Mouse (Mus musculus) kidney, adult 18-20 months (tissue): ENCODE measurements around the gene Dusp22.

Experiments
- DNase-seq: peaks from one replicate; pipeline ENCODE4 v3.0.0; 2021

The Dusp22 gene

GRCm38 (mm10) chr13:30673878-30674277, 14.1 kb downstream of the Dusp22 start:
- no peak for DNase-seq

DNA sequence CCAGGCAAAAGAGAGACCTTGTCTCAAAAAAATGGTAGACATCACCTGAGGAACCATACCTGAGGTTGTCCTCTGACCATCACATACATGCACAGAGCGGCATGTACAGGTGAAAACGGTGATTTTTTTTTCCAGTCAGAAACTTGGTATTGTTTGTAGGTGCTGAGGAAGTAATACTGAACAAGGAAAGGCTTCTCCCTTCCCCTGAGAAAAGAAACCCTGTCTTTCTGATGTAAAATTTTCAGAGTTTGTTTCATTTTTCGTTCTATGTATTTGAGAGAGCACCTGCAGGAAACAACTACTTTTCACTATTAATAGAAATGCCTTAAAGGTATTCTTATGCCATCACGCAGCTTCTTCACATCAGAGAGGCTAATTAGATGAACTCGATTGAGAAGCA, 19.0 kb downstream of the Dusp22 start:
- no peak for DNase-seq

GRCm38 (mm10) chr13:30681866-30682265, 22.1 kb downstream of the Dusp22 start:
- DNase-seq: no peak

- no peak for DNase-seq
These were observed 22.5 kb downstream of the Dusp22 start for GRCm38 (mm10) chr13:30682328-30682727.

GRCm38 (mm10) chr13:30684614-30685122, 24.9 kb downstream of the Dusp22 start:
- DNase-seq: no peak

DNA sequence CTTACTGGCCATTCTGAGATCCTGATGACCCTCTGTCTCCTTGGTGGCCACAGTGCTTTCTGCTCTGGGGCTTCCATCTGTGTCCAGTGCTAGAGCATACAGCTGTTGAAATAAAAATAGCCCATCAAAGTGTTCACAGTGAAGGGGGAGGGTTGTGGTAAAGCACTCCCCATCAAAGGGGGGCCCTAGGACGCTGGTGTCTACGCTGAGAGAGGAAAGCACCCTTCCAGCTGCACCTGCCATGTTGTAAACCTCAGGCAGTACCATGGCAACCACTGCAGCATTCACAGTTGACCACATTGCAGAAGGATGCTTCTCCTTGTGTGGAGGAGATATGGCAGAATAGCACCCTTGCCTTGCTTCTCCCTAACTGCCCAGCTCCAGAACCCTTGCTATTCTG, 26.2 kb downstream of the Dusp22 start:
- no peak for DNase-seq

GRCm38 (mm10) chr13:30688035-30688616, 28.3 kb downstream of the Dusp22 start:
- DNase-seq: no peak

DNA sequence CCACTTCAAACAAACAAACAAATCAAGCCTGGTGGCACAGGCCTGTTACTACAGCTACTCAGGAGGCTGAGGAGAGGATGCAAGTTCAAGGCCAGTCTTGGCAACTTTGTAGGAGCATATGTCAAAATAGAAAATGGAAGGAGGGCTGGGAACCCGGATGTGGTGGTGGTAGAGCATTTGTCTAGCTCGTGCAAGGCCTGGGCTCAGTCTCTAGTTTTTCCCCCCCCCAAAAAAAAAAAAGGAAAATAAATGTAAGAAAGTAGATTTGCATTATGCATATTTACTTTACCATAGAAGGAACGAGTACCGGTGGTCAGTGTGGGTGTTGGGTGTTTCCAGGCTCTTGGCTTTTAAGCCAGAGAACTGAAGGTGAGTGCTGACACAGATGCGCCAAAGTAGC, 29.7 kb downstream of the Dusp22 start:
- no peak for DNase-seq

GRCm38 (mm10) chr13:30691441-30692292, 31.9 kb downstream of the Dusp22 start:
- DNase-seq: no peak

DNA sequence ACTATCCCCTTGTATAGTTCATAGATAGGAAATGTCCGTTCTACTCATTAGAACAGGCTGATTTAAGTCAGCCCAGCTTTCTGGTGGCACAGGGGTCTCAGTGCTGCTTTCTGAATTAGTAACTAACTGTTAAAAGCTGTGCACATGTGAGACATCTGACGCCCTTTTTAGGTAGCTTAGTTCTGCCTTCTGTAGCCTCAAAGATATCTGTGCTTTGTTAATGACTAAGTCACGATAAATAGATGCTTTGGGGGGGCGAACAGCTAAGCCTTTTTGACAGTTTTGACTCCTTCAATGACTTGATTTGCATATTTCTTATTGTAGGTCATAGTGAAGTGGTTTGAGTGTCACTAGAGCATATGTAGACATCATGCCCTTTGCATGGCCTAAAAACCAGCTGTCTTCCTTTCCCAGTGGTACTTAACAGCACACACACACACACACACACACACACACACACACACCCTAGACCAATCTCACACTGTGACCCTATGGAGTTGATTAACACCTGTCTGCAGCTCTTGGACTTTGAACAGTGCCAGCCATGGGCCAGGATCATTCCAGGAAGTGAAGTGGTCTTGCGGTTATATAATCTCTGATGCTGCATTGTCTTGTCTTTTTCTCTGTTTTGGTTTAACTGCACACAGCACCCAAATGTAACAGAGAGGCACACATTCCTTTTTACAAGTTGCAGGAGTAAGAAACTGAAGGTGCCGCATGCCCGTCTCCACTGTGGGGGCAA, 33.0 kb downstream of the Dusp22 start:
- DNase-seq: peak; percentile 17

DNA sequence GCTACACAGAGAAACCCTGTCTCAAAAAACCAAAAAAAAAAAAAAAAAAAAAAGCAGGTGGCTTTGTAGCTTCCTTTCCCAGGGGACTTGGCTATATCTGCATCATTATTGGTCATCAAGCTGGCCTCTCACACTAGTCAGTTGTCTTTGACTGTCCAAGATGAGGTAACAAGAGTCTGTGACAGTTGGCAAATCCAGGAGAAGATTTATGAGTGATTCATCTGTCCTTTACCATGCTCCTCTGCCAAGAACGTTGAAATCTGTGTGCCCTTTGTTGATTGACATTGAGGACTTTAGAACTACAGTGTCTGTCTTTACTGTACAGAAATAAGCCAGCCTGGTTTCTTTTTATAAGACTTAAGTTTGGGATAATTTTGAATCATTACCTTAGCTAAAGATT, 35.4 kb downstream of the Dusp22 start:
- DNase-seq: no peak

DNA sequence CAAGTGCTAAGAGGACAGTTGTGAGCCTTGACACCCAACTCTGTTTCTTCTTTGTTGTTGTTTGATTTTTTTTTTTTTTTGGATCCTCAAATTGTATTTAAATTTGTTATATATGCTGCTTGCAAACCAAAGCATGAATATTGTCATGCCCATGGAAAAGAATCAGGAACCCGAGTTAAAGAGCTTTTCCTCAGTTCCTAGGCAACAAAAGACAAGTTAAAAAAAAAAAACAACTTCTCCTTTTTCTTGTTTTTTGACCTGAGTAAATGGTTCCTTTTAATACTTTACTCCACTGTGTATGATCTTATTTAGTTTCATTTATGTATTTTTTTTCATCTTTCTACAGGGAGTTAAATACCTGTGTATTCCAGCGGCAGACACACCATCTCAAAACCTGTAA, 36.1 kb downstream of the Dusp22 start:
- DNase-seq: no peak

GRCm38 (mm10) chr13:30697880-30698279, 38.1 kb downstream of the Dusp22 start:
- DNase-seq: no peak

DNA sequence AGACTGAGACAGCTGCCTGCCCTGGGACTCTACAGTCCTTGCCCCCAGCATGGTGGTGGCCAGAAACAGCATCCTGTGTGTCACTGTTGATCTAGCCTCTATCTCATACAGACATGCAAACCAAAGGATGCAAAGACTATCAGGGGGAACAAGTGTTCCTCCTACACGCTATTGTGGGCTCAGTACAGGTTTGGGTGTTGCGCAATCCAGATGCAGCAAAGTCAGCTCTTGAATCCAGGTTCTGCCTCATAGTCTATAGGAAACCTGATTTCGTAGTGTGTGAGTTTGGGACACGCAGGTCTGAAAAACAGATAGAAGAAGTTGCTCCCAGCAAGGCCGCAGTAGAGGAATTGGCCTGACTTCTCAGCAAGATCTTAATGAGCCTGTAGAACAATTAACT, 42.9 kb downstream of the Dusp22 start:
- no peak for DNase-seq

- no peak for DNase-seq
These were observed 44.7 kb downstream of the Dusp22 start for GRCm38 (mm10) chr13:30704246-30705095.

- no peak for DNase-seq
These were observed 51.3 kb downstream of the Dusp22 start for GRCm38 (mm10) chr13:30711066-30711465.

DNA sequence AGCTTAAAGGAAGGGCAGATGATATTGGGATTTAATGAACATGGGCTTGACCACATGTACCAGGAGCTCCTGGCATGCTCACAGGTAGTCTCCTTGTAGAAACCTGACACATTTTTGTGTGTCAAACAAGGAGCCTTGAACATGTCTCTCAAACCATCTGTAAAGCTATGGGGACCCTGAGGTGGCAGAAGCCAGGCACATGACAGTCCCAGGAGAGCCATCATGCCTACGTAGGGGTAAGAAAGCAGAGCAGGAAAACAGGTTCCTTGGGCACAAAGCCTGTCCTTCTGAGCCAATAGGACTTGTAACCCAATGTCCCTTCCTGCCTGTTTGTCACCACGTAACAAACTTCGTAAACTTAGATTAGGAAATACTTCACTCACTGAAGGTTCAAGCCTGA, 51.9 kb downstream of the Dusp22 start:
- DNase-seq: no peak

GRCm38 (mm10) chr13:30712280-30712679, 52.5 kb downstream of the Dusp22 start:
- no peak for DNase-seq

GRCm38 (mm10) chr13:30713621-30714020, 53.8 kb downstream of the Dusp22 start:
- DNase-seq: peak; percentile 55

DNA sequence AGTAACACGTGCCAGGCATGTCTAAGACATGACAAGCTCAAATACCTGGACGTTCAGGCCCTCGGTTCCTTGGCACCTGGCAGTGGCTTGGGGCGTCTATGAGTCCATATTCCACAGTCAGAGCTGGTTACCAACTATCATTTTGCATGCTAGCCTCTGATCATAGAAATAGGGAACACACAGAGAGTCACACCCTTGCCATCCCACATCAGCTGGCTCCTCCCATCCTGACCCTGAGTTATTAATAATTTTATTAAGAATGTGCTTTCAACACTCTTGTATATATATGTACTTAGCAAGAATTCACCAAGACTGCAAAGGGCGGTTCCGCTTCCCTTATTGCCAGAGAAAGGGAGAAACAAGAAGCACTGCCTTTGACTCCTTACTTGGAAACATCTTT, 54.8 kb downstream of the Dusp22 start:
- no peak for DNase-seq

DNA sequence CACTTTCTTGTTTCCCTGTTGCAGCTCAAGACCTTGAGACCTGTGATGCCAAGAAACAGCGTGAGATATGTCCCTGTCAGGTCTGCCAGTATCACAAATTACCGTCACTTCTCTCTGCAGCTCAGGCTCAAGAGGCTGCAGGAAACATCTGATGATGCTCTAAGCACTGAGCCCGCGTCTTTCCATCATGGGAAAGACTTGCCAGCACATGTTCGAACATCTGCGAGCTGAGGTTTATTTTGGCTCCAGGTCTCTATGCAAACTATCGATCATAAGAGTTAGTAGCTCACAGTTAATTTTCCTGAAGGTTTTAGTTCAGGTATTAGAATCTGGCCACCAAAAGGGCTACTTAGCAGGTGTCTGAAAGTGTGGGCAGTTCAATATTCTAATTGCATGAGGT, 55.3 kb downstream of the Dusp22 start:
- no peak for DNase-seq

- no peak for DNase-seq
These were observed 55.8 kb downstream of the Dusp22 start for GRCm38 (mm10) chr13:30715573-30715972.

GRCm38 (mm10) chr13:30716611-30717010, 56.8 kb downstream of the Dusp22 start:
- DNase-seq: no peak
